ENCODE assay signal across 14 mouse cellular contexts in genomic region chr17:68075712-68076111, GRCm38 (mm10).
DNase-seq lines count a peak whose midpoint lies in the region; ATAC-seq and TF ChIP-seq lines count a peak whose summit lies in the region.
"Had no signal": no experiment of that assay in that cellular context is flagged by ENCODE, and none has a peak within 500 bp of the region (broad histone marks: within the 10 kb centered on the region; RNA-seq: fewer than 3 reads in every experiment).

No protein-coding gene starts in this region.

- H3K9ac ChIP-seq in heart, embryonic 13.5 days = no peak overlapping the region
- H3K9ac ChIP-seq in stomach, embryonic 14.5 days (replicated peaks; ENCODE audit: low read depth, low read length) = no peak overlapping the region
- no peak overlapping the region for H3K9ac ChIP-seq in stomach, postnatal 0 days (ENCODE audit: low read length)
- H3K9ac ChIP-seq: forebrain, embryonic 15.5 days had no signal

- H3K4me3 ChIP-seq in heart, embryonic 13.5 days = no peak overlapping the region
- H3K4me3 ChIP-seq in stomach, embryonic 14.5 days (ENCODE audit: low read depth, low read length) = no peak overlapping the region
- H3K4me3 ChIP-seq in stomach, postnatal 0 days (ENCODE audit: low read depth, low read length) = no peak overlapping the region
- H3K4me3 ChIP-seq: forebrain, embryonic 15.5 days had no signal

- TF ChIP-seq CTCF in stomach, postnatal 0 days (IDR thresholded peaks at IDR 0.05; ENCODE audit: low read depth) = no peak

- H3K36me3 ChIP-seq in heart, embryonic 13.5 days = no peaks in the 10 kb centered on the region
- no peaks in the 10 kb centered on the region for H3K36me3 ChIP-seq in stomach, embryonic 14.5 days (ENCODE audit: control insufficient read depth, insufficient read depth, low read length)
- no peaks in the 10 kb centered on the region for H3K36me3 ChIP-seq in stomach, postnatal 0 days (ENCODE audit: control insufficient read depth, insufficient read depth, low read length)
- H3K36me3 ChIP-seq: forebrain, embryonic 15.5 days had no signal

- ATAC-seq in heart, embryonic 13.5 days (ENCODE audit: extremely low read depth, insufficient number of reproducible peaks, low FRiP score, low TSS enrichment) = no peak
- no peak for ATAC-seq in stomach, embryonic 14.5 days (ENCODE audit: insufficient number of reproducible peaks, insufficient read depth, low FRiP score, low read depth)
- no peak for ATAC-seq in stomach, postnatal 0 days (ENCODE audit: low FRiP score, low TSS enrichment)
- ATAC-seq: forebrain, embryonic 15.5 days had no signal

- no peak for DNase-seq in heart, postnatal 25 days (ENCODE audit: low spot score)
- peak; percentile 8 for DNase-seq in layer of hippocampus, adult 9-10 months (ENCODE audit: low spot score)
- no peak for DNase-seq in layer of hippocampus, adult 8-10 months (ENCODE audit: low spot score in 2 of 2)
- DNase-seq in stomach, postnatal 0 days (ENCODE audit: low spot score) = no peak
- no peak for DNase-seq in yolk sac, embryonic 10.5 days (ENCODE audit: low spot score)
- DNase-seq in embryo, embryonic 10.5 days (ENCODE audit: low spot score) = no peak
- DNase-seq: adrenal gland, postnatal 10 days; cerebellum, adult 11 months; embryo, embryonic 11 days; lung, adult 18-20 months; spleen, adult 18-20 months had no signal

- peak overlapping the region; percentile 51; the same call in 1 of the 2 replicates for H3K27ac ChIP-seq in heart, embryonic 13.5 days (replicated peaks)
- 0 out of 2 replicates have a peak overlapping the region, but pooled peaks have one; percentile 44 for H3K27ac ChIP-seq in stomach, embryonic 14.5 days (ENCODE audit: low read length)
- no peak overlapping the region for H3K27ac ChIP-seq in stomach, postnatal 0 days (replicated peaks)
- H3K27ac ChIP-seq: forebrain, embryonic 15.5 days had no signal

- intact Hi-C loops in heart, postnatal 25 days (cut with DNase I) = no loop called here

- peaks cover 6% of the 10 kb centered on the region for H3K4me1 ChIP-seq in heart, embryonic 13.5 days
- H3K4me1 ChIP-seq in stomach, embryonic 14.5 days (ENCODE audit: control insufficient read depth, insufficient read depth, low read length) = 0 out of 2 replicates have a peak, but pooled peaks cover 11% of the 10 kb centered on the region
- no peaks in the 10 kb centered on the region for H3K4me1 ChIP-seq in stomach, postnatal 0 days (replicated peaks; ENCODE audit: control insufficient read depth, insufficient read depth)

- H3K27me3 ChIP-seq in heart, embryonic 13.5 days (replicated peaks) = no peaks in the 10 kb centered on the region
- no peaks in the 10 kb centered on the region for H3K27me3 ChIP-seq in stomach, embryonic 14.5 days (ENCODE audit: control insufficient read depth, insufficient read depth, low read length)
- no peaks in the 10 kb centered on the region for H3K27me3 ChIP-seq in stomach, postnatal 0 days (ENCODE audit: control insufficient read depth, insufficient read depth, low read length)
- H3K27me3 ChIP-seq: forebrain, embryonic 15.5 days had no signal

- no peak for TF ChIP-seq EP300 in stomach, postnatal 0 days (optimal IDR thresholded peaks at IDR 0.05)

- H3K9me3 ChIP-seq in heart, embryonic 13.5 days = no peaks in the 10 kb centered on the region
- H3K9me3 ChIP-seq in stomach, embryonic 14.5 days (ENCODE audit: control insufficient read depth, low read depth, low read length) = no peaks in the 10 kb centered on the region
- H3K9me3 ChIP-seq in stomach, postnatal 0 days (ENCODE audit: control insufficient read depth, low read length) = no peaks in the 10 kb centered on the region
- H3K9me3 ChIP-seq: forebrain, embryonic 15.5 days had no signal

- WGBS in heart, embryonic 13.5 days = 53% methylated on average over 2 of the region's 2 CpGs
- WGBS in stomach, embryonic 14.5 days = 53% methylated on average over 2 of the region's 2 CpGs
- WGBS in stomach, postnatal 0 days = 47% methylated on average over 2 of the region's 2 CpGs

- H3K4me2 ChIP-seq in heart, embryonic 13.5 days = no peak overlapping the region
- no peak overlapping the region for H3K4me2 ChIP-seq in stomach, embryonic 14.5 days (replicated peaks; ENCODE audit: low read depth, low read length)
- H3K4me2 ChIP-seq in stomach, postnatal 0 days (replicated peaks; ENCODE audit: low read depth) = no peak overlapping the region
- H3K4me2 ChIP-seq: forebrain, embryonic 15.5 days had no signal
